Mouse (Mus musculus) lung, postnatal 0 days (tissue): ENCODE results near the gene Nsun2. TPM values are rescaled to one million over a fixed set of nuclear protein-coding genes. Genes with fewer than 3 reads are reported as not detected.

Experiments
- ATAC-seq: fragments of 200-750 bp; cut with Nextera tagmentation; 2 replicates; pipeline ENCODE4 v1.8.0; 2017; ENCODE audit warnings: moderate library complexity
- DNase-seq: peaks from one replicate; pipeline ENCODE4 v3.0.0-alpha.2; 2016; ENCODE audit warnings: low spot score
- H3K27ac ChIP-seq: fragments of 300-500 bp; sonication (generic); 2 replicates; pipeline ENCODE4 v1.5.1; 2014; ENCODE audit warnings: antibody characterized with exemption, mild to moderate bottlenecking, low read length, mixed read lengths
- H3K27me3 ChIP-seq: fragments of 300-500 bp; sonication (generic); replicated peaks from 2 replicates; pipeline ENCODE4 v1.6.1; 2014; ENCODE audit warnings: low read length, mixed read lengths; ENCODE audit not compliant: insufficient read depth
- H3K36me3 ChIP-seq: fragments of 300-500 bp; sonication (generic); 2 replicates; pipeline ENCODE4 v1.6.1; 2014; ENCODE audit warnings: low read length, mixed read lengths; ENCODE audit not compliant: insufficient read depth
- H3K4me1 ChIP-seq: fragments of 300-500 bp; sonication (generic); 2 replicates; pipeline ENCODE4 v1.6.1; 2014; ENCODE audit warnings: antibody characterized with exemption, low read depth, low read length, mixed read lengths; ENCODE audit not compliant: insufficient read depth
- H3K4me2 ChIP-seq: fragments of 300-500 bp; sonication (generic); replicated peaks from 2 replicates; pipeline ENCODE4 v1.6.1; 2014; ENCODE audit warnings: low read depth, mild to moderate bottlenecking, low read length, moderate library complexity, mixed read lengths
- H3K4me3 ChIP-seq: fragments of 300-500 bp; sonication (generic); 2 replicates; pipeline ENCODE4 v1.5.1; 2014; ENCODE audit warnings: low read depth, low read length
- H3K9ac ChIP-seq: fragments of 300-500 bp; sonication (generic); replicated peaks from 2 replicates; pipeline ENCODE4 v1.6.1; 2014; ENCODE audit warnings: low read depth, mild to moderate bottlenecking
- H3K9me3 ChIP-seq: fragments of 300-500 bp; sonication (generic); 2 replicates; pipeline ENCODE4 v1.6.1; 2016; ENCODE audit warnings: low read length, mixed read lengths
- CTCF ChIP-seq: IDR thresholded peaks from 2 replicates; pipeline ENCODE4 v1.5.1; 2016; ENCODE audit warnings: antibody characterized with exemption, mild to moderate bottlenecking
- EP300 ChIP-seq: IDR thresholded peaks from 2 replicates; pipeline ENCODE4 v1.6.1; 2016; ENCODE audit warnings: antibody characterized with exemption, mild to moderate bottlenecking, control low read depth
- WGBS: fragments of 180-500 bp; shearing (Covaris S2); extraction: QIAGEN DNeasy Blood & Tissue Kit; methylation state at CpG from one replicate; pipeline ENCODE4 v1.1.7; 2014; 5-methylcytosine and 5-hydroxymethylcytosine counted together
- polyA plus RNA-seq: library from polyadenylated mRNA; unstranded; fragments of >200 nt; fragmentation: Nextera tagmentation; extraction: Ambion mirVana; gene quantifications from 2 replicates; pipeline ENCODE4 v1.2.1, GENCODE M21; 2015

Gene Nsun2
- polyA plus RNA-seq, 1 experiment from 2014 or later: 34.7 TPM

DNA sequence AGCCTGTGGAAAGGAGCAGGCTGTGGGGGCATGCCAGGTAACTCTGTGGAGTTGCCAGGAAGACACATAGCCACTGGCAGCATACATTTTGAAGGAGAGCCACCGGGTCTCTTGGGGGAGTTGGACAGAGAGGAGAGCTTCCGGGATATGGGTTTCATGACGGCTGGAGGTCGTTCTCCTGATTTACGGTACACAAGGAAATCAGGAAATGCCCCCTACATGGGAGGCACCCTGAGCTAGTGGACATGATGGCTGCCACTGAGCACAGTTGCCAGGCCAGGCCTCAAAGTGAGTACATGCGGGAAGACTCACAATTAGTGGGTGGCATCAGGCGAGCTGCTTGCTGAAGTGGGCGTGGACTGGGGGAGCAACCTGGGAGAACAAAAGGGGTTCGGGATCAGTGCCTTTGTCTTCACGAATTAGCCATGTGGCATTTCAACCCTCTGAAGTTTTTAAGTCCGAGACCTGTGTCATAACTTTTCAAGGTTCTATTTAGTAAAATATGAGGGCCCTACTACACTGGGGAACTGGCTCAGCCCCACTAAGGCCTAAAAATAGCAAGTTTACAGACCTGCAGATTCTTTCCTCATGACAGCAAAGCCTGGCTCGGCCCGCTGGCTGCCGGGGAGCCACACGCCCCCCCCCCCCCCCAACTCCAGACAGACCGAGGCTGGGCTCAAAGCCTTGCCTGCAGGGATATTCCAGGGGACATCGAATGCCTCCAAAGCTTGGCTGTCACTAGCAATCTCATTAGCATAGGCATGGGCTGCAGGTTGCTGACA is 9.2 kb downstream of the Nsun2 start:
- no peak for ATAC-seq
- Histone ChIP-seq H3K27me3 (no peaks in the 10 kb centered on the region), H3K36me3 (no peaks in the 10 kb centered on the region), H3K9me3 (no peaks in the 10 kb centered on the region), H3K9ac (no peak overlapping the region), H3K4me3 (no peak overlapping the region), H3K4me2 (no peak overlapping the region), H3K4me1 (no peaks in the 10 kb centered on the region), H3K27ac (no peak overlapping the region)
- TF ChIP-seq CTCF: no peak
- no peak for TF ChIP-seq EP300
- WGBS: 50% methylated on average over 17 of the region's 17 CpGs
- no peak for DNase-seq

GRCm38 (mm10) chr13:69543595-69543994 is 10.0 kb downstream of the Nsun2 start:
- peak overlapping the region; percentile 22; the same call in 1 of the 2 replicates for H3K4me2 ChIP-seq
- no peak for TF ChIP-seq EP300
- no peak for TF ChIP-seq CTCF
- no peaks in the 10 kb centered on the region for H3K36me3 ChIP-seq
- no peaks in the 10 kb centered on the region for H3K27me3 ChIP-seq
- no peak overlapping the region for H3K27ac ChIP-seq
- ATAC-seq (no peak), DNase-seq (no peak)
- WGBS: 36% methylated on average over 12 of the region's 12 CpGs
- no peaks in the 10 kb centered on the region for H3K9me3 ChIP-seq
- no peak overlapping the region for H3K4me3 ChIP-seq
- H3K4me1 ChIP-seq: no peaks in the 10 kb centered on the region
- H3K9ac ChIP-seq: no peak overlapping the region

DNA sequence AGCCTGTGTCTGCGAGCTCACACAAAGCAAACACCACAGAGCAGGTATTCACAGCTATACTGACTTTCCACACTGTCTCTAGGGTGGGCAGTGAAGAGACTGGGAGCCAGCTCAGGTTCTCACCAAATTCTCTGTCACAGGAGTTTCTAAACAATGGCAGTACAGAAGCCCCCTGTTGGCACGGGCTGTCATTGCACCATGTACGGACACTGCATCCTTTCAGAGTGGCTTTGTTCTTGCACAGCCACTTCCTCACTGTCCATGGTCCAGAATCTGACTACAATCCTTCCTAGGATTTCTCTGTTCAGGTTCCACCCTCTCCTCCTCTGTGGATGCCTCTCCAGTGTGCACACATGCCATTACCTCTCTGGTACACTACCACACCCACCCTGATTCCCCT is 11.5 kb downstream of the Nsun2 start:
- Histone ChIP-seq H3K4me1 (no peaks in the 10 kb centered on the region), H3K9ac (no peak overlapping the region), H3K9me3 (no peaks in the 10 kb centered on the region), H3K27me3 (no peaks in the 10 kb centered on the region), H3K36me3 (no peaks in the 10 kb centered on the region), H3K4me3 (no peak overlapping the region), H3K27ac (no peak overlapping the region), H3K4me2 (no peak overlapping the region)
- ATAC-seq: no peak; the same call in 1 of the 2 replicates
- WGBS: 17% methylated on average over 3 of the region's 3 CpGs
- DNase-seq: peak; percentile 52
- no peak for TF ChIP-seq EP300
- TF ChIP-seq CTCF: peak; percentile 79

- no peak for TF ChIP-seq CTCF
- no peak for TF ChIP-seq EP300
- no peak overlapping the region for H3K4me3 ChIP-seq
- 50% methylated on average over 16 of the region's 16 CpGs for WGBS
- no peaks in the 10 kb centered on the region for H3K4me1 ChIP-seq
- H3K4me2 ChIP-seq: no peak overlapping the region
- no peak overlapping the region for H3K9ac ChIP-seq
- no peaks in the 10 kb centered on the region for H3K36me3 ChIP-seq
- H3K27me3 ChIP-seq: no peaks in the 10 kb centered on the region
- DNase-seq: no peak
- H3K9me3 ChIP-seq: no peaks in the 10 kb centered on the region
- no peak for ATAC-seq
- H3K27ac ChIP-seq: no peak overlapping the region
Observed at GRCm38 (mm10) chr13:69547488-69548180, 14.1 kb downstream of the Nsun2 start.

DNA sequence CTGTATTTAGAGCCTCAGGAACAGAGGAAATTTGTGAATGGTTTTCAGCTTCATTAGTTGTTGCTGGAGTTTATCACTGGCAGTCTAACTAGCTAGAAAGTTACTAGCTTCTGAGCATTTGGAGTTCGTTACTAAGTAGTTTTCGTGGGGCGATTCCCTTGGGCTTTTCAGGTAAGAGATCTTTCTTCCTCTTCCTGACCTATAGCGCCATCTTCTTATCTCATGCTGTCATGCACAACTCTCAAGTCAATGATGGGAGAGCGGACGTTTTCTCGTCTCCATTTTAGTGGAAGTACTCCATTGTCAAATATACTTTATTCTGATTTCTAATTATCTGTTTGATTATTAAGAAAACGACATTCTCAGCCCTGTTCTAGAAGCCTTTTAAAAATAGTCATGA is 16.4 kb downstream of the Nsun2 start:
- TF ChIP-seq CTCF (peak; percentile 20; the same call in 1 of the 2 replicates), EP300 (no peak)
- H3K9me3 ChIP-seq: no peaks in the 10 kb centered on the region
- no peak overlapping the region for H3K4me2 ChIP-seq
- H3K4me1 ChIP-seq: no peaks in the 10 kb centered on the region
- H3K27me3 ChIP-seq: no peaks in the 10 kb centered on the region
- ATAC-seq (no peak), DNase-seq (no peak)
- no peak overlapping the region for H3K9ac ChIP-seq
- H3K4me3 ChIP-seq: no peak overlapping the region
- 47% methylated on average over 8 of the region's 8 CpGs for WGBS
- H3K27ac ChIP-seq: no peak overlapping the region
- H3K36me3 ChIP-seq: no peaks in the 10 kb centered on the region

DNA sequence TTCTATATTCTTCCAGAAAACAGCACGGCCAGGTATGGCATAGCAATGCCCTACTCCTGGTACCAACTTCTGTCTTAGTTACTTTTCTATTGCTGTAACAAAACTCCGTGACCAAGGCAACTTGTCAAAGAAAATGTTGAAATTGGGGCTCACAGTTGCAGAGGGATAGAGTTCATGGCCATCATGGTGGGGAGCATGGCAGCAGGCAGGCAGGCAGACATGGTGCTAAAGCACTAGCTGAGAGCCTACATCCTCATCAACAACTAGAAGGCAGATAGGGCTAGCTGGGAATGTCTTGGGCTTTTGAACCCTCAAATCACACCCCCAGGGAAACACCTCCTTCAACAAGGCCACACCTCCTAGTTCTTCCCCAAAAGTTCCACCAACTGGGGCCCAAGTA is 17.3 kb downstream of the Nsun2 start:
- WGBS: 72% methylated on average over 2 of the region's 2 CpGs
- H3K9me3 ChIP-seq: no peaks in the 10 kb centered on the region
- no peaks in the 10 kb centered on the region for H3K27me3 ChIP-seq
- DNase-seq (no peak), ATAC-seq (no peak)
- H3K36me3 ChIP-seq: no peaks in the 10 kb centered on the region
- H3K27ac ChIP-seq: no peak overlapping the region
- H3K4me1 ChIP-seq: no peaks in the 10 kb centered on the region
- no peak overlapping the region for H3K9ac ChIP-seq
- no peak overlapping the region for H3K4me2 ChIP-seq
- H3K4me3 ChIP-seq: no peak overlapping the region
- TF ChIP-seq CTCF: no peak
- no peak for TF ChIP-seq EP300
